Mouse (Mus musculus) hindbrain, embryonic 15.5 days (tissue): ENCODE measurements around the gene Clcn3. TPM values are rescaled to one million over a fixed set of nuclear protein-coding genes. Genes with fewer than 3 reads are reported as not detected.

ENCODE experiments used
- ATAC-seq: fragments of 200-750 bp; cut with Nextera tagmentation; 2 replicates; pipeline ENCODE4 v1.8.0; 2017; ENCODE audit warnings: low read depth, moderate number of reproducible peaks, moderate TSS enrichment; ENCODE audit not compliant: low FRiP score
- H3K27ac ChIP-seq: fragments of 300-500 bp; sonication (generic); replicated peaks from 2 replicates; pipeline ENCODE4 v1.5.1; 2015; ENCODE audit warnings: mild to moderate bottlenecking, inconsistent platforms
- H3K27me3 ChIP-seq: fragments of 300-500 bp; sonication (generic); 2 replicates; pipeline ENCODE4 v1.6.1; 2015; ENCODE audit warnings: control low read depth, inconsistent platforms
- H3K36me3 ChIP-seq: fragments of 300-500 bp; sonication (generic); 2 replicates; pipeline ENCODE4 v1.6.1; 2015; ENCODE audit warnings: control low read depth, inconsistent platforms
- H3K4me1 ChIP-seq: fragments of 300-500 bp; sonication (generic); replicated peaks from 2 replicates; pipeline ENCODE4 v1.6.1; 2015; ENCODE audit warnings: control low read depth, inconsistent platforms
- H3K4me2 ChIP-seq: fragments of 300-500 bp; sonication (generic); 2 replicates; pipeline ENCODE4 v1.6.1; 2015; ENCODE audit warnings: moderate library complexity, mild to moderate bottlenecking, inconsistent platforms
- H3K4me3 ChIP-seq: fragments of 300-500 bp; sonication (generic); 2 replicates; pipeline ENCODE4 v1.5.1; 2015; ENCODE audit warnings: mild to moderate bottlenecking, inconsistent platforms
- H3K9ac ChIP-seq: fragments of 300-500 bp; sonication (generic); 2 replicates; pipeline ENCODE4 v1.6.1; 2015; ENCODE audit warnings: inconsistent platforms
- H3K9me3 ChIP-seq: fragments of 300-500 bp; sonication (generic); 2 replicates; pipeline ENCODE4 v1.6.1; 2016; ENCODE audit warnings: control low read depth, inconsistent platforms
- WGBS: fragments of 180-500 bp; shearing (Covaris S2); methylation state at CpG from one replicate; pipeline ENCODE4 v1.1.7; 2015; 5-methylcytosine and 5-hydroxymethylcytosine counted together
- polyA plus RNA-seq: library from polyadenylated mRNA; unstranded; fragments of >200 nt; fragmentation: Nextera tagmentation; extraction: Ambion mirVana; gene quantifications from 2 replicates; pipeline ENCODE4 v1.2.1, GENCODE M21; 2015

Clcn3 gene
- polyA plus RNA-seq, 1 experiment from 2014 or later: 69.8 TPM

DNA sequence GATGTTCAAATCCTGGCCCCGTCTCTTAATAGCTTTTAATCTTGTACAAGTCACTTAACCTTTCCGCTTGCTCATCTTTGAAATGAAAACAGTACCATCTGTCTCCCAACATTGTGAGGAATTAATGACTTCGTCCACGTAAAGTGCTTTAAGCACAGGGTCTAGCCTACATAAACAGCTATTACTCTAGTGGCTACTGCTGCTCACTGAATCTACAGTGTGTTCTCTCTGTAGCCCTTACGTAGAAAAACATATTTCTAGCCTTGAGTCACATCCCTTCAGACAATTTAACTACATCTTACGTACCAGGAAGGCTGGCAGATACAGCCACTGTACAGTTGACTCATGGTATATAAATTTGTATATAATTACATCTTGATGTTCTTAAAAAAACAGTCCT lies 118.2 kb downstream of the Clcn3 start:
- Histone ChIP-seq H3K27ac (no peak overlapping the region), H3K27me3 (no peaks in the 10 kb centered on the region), H3K4me2 (no peak overlapping the region), H3K4me3 (no peak overlapping the region), H3K9me3 (no peaks in the 10 kb centered on the region), H3K4me1 (no peaks in the 10 kb centered on the region), H3K36me3 (no peaks in the 10 kb centered on the region), H3K9ac (no peak overlapping the region)
- WGBS: 65% methylated on average over 6 of the region's 6 CpGs
- no peak for ATAC-seq

DNA sequence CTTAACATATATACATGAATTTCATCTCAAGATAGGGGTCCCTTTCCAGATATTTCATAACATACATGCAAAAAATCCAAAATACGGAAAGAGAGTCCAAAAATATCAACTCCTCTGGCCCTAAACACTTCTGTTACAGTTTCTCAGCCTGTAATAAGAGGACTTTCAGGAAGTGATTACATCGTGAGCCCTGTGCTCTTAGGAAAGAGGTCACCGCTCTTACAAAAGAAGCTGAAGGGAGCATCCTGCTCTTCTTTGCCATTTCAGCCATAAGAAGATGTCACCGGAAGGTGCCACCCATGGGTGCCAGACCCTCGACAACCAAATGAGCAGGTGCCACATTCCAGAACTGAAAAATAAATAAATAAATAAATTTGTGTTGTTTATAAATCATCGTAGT lies 121.3 kb downstream of the Clcn3 start:
- 90% methylated on average over 6 of the region's 6 CpGs for WGBS
- no peaks in the 10 kb centered on the region for H3K9me3 ChIP-seq

DNA sequence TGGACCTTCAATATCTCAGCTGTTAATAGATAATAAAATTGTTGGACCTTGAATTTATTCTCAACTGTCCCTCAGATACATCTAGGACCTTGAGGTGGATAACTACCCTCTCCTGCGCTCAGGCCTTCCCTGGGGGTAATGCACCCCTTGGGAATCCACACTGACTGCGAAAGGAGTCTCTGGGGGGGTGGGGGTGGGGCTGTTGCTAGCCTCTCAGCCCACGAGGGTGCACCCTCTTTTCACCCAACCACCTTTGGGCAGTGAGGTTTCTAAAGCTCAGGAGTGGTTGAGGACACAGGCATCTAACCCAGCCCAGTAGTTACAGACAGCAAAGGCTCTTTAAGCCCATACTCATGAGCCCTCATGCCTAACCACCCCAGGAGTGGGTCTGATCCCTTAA lies 122.4 kb downstream of the Clcn3 start:
- WGBS: 78% methylated on average over 3 of the region's 3 CpGs
- Histone ChIP-seq H3K9ac (no peak overlapping the region), H3K36me3 (no peaks in the 10 kb centered on the region), H3K4me2 (no peak overlapping the region), H3K27me3 (no peaks in the 10 kb centered on the region), H3K4me1 (no peaks in the 10 kb centered on the region), H3K9me3 (no peaks in the 10 kb centered on the region), H3K27ac (no peak overlapping the region), H3K4me3 (no peak overlapping the region)
- ATAC-seq: no peak

More for the DNA sequence above, 121.3 kb downstream of the Clcn3 start:
- H3K4me1 ChIP-seq: no peaks in the 10 kb centered on the region
- H3K4me3 ChIP-seq: no peak overlapping the region
- no peaks in the 10 kb centered on the region for H3K36me3 ChIP-seq
- no peak overlapping the region for H3K27ac ChIP-seq
- no peak for ATAC-seq
- no peak overlapping the region for H3K9ac ChIP-seq
- no peak overlapping the region for H3K4me2 ChIP-seq
- no peaks in the 10 kb centered on the region for H3K27me3 ChIP-seq

Other genes with a start within 250 kb of the Clcn3 start
- 95.2 and 97.0 TPM in 2 replicates for gene Hpf1, start 92.9 kb downstream of the Clcn3 start, polyA plus RNA-seq
- gene Nek1, start 9.9 kb upstream of the Clcn3 start, polyA plus RNA-seq: 26.0 and 29.1 TPM in 2 replicates
- gene Sh3rf1, start 240.6 kb upstream of the Clcn3 start, polyA plus RNA-seq: 25.8 and 28.0 TPM in 2 replicates